Mouse (Mus musculus): ENCODE measurements around the gene Apba1.

GRCm38 (mm10) chr19:23867052-23867451 lies 108.4 kb downstream of the Apba1 start:
- TF ChIP-seq CTCF (IDR thresholded peaks at IDR 0.05; ENCODE audit: borderline replicate concordance, insufficient read depth, low read depth, low read length): no peak
- TF ChIP-seq POLR2A (IDR thresholded peaks at IDR 0.05; ENCODE audit: borderline replicate concordance, insufficient read depth, low read length): no peak

All from cerebellum, adult 2 months (tissue).